ENCODE assay signal across 18 mouse cellular contexts in genomic region chr10:17621703-17622385, GRCm38 (mm10).
DNase-seq lines count a peak whose midpoint lies in the region; ATAC-seq lines count a peak whose summit lies in the region.
"Had no signal": no experiment of that assay in that cellular context is flagged by ENCODE, and none has a peak within 500 bp of the region (broad histone marks: within the 10 kb centered on the region; RNA-seq: fewer than 3 reads in every experiment).

No protein-coding gene starts in this region.

- peak; percentile 3 for DNase-seq in large intestine, adult 2 months (ENCODE audit: low read depth, low spot score)
- DNase-seq in layer of hippocampus, adult 18-20 months (ENCODE audit: low spot score in 2 of 2) = no peak
- no peak for DNase-seq in adrenal gland, adult (ENCODE audit: inconsistent age in 2 of 2, low spot score in 1 of 2)
- DNase-seq: adrenal gland, adult 8-10 months; adrenal gland, postnatal 14 days; adrenal gland, postnatal 36 days; cerebellum, adult 11-12 months; cerebellum, adult 2 months; cerebellum, adult 9-10 months; cerebellum, postnatal 10 days; cerebellum, postnatal 25 days; forebrain, postnatal 0 days had no signal

- H3K9me3 ChIP-seq in intestine, embryonic 16.5 days (ENCODE audit: control insufficient read depth, low read length) = no peaks in the 10 kb centered on the region
- H3K9me3 ChIP-seq in midbrain, embryonic 15.5 days = no peaks in the 10 kb centered on the region
- H3K9me3 ChIP-seq: embryonic facial prominence, embryonic 10.5 days; embryonic facial prominence, embryonic 12.5 days; forebrain, embryonic 13.5 days; forebrain, embryonic 15.5 days had no signal

- no peaks in the 10 kb centered on the region for H3K36me3 ChIP-seq in intestine, embryonic 16.5 days (ENCODE audit: control insufficient read depth, insufficient read depth, low read length)
- H3K36me3 ChIP-seq in midbrain, embryonic 15.5 days (replicated peaks) = no peaks in the 10 kb centered on the region
- H3K36me3 ChIP-seq: embryonic facial prominence, embryonic 10.5 days; embryonic facial prominence, embryonic 12.5 days; forebrain, embryonic 15.5 days had no signal

- 0 out of 2 replicates have a peak overlapping the region, but pooled peaks have one; percentile 3 for H3K27ac ChIP-seq in intestine, embryonic 16.5 days (ENCODE audit: low read length)
- no peak overlapping the region for H3K27ac ChIP-seq in midbrain, embryonic 15.5 days
- H3K27ac ChIP-seq: embryonic facial prominence, embryonic 10.5 days; embryonic facial prominence, embryonic 12.5 days; forebrain, embryonic 13.5 days; forebrain, embryonic 15.5 days had no signal

- 54% methylated on average over 5 of the region's 5 CpGs for WGBS in intestine, embryonic 16.5 days
- 36% methylated on average over 5 of the region's 5 CpGs for WGBS in large intestine, adult 2 months
- WGBS in midbrain, embryonic 15.5 days = 70% methylated on average over 5 of the region's 5 CpGs

- no peaks in the 10 kb centered on the region for H3K27me3 ChIP-seq in intestine, embryonic 16.5 days (replicated peaks; ENCODE audit: control insufficient read depth, insufficient read depth, low read length)
- H3K27me3 ChIP-seq in midbrain, embryonic 15.5 days (replicated peaks) = no peaks in the 10 kb centered on the region
- H3K27me3 ChIP-seq: embryonic facial prominence, embryonic 12.5 days; forebrain, embryonic 13.5 days; forebrain, embryonic 15.5 days had no signal

- no peak overlapping the region for H3K4me2 ChIP-seq in intestine, embryonic 16.5 days (ENCODE audit: low read depth, low read length)
- H3K4me2 ChIP-seq in midbrain, embryonic 15.5 days = no peak overlapping the region
- H3K4me2 ChIP-seq: embryonic facial prominence, embryonic 12.5 days; forebrain, embryonic 13.5 days; forebrain, embryonic 15.5 days had no signal

- no peaks in the 10 kb centered on the region for H3K4me1 ChIP-seq in intestine, embryonic 16.5 days (ENCODE audit: control insufficient read depth, insufficient read depth, low read length)
- H3K4me1 ChIP-seq in midbrain, embryonic 15.5 days = no peaks in the 10 kb centered on the region
- H3K4me1 ChIP-seq: embryonic facial prominence, embryonic 10.5 days; embryonic facial prominence, embryonic 12.5 days; forebrain, embryonic 13.5 days; forebrain, embryonic 15.5 days had no signal

- peak; percentile 54; the same call in 1 of the 2 replicates for ATAC-seq in intestine, embryonic 16.5 days
- ATAC-seq in midbrain, embryonic 15.5 days (replicated peaks) = no peak
- ATAC-seq: forebrain, embryonic 13.5 days; forebrain, embryonic 15.5 days; forebrain, postnatal 0 days had no signal

- H3K9ac ChIP-seq in intestine, embryonic 16.5 days (ENCODE audit: low read depth, low read length) = no peak overlapping the region
- no peak overlapping the region for H3K9ac ChIP-seq in midbrain, embryonic 15.5 days
- H3K9ac ChIP-seq: embryonic facial prominence, embryonic 12.5 days; forebrain, embryonic 13.5 days; forebrain, embryonic 15.5 days; forebrain, postnatal 0 days had no signal

- H3K4me3 ChIP-seq in intestine, embryonic 16.5 days (ENCODE audit: low read length) = no peak overlapping the region
- no peak overlapping the region for H3K4me3 ChIP-seq in midbrain, embryonic 15.5 days
- H3K4me3 ChIP-seq: embryonic facial prominence, embryonic 10.5 days; embryonic facial prominence, embryonic 12.5 days; forebrain, embryonic 13.5 days; forebrain, embryonic 15.5 days had no signal
